Mouse (Mus musculus) spleen, adult 2 months (tissue): ENCODE data around the gene March1. TPM values are rescaled to one million over a fixed set of nuclear protein-coding genes. Genes with fewer than 3 reads are reported as not detected.

Source experiments
- DNase-seq, 2 experiments: peaks; one replicate each; pipeline versions ENCODE4 v3.0.0 to v3.0.0-alpha.2; 2012 to 2021; ENCODE audit warnings: low spot score in 2 of 2, low read depth in 1 of 2
- H3K27ac ChIP-seq: fragments of 200-500 bp; 2 replicates; pipeline ENCODE4 v1.5.1; 2012; ENCODE audit warnings: low read length, inconsistent platforms; ENCODE audit not compliant: insufficient read depth
- H3K27me3 ChIP-seq: fragments of 200-500 bp; 2 replicates; pipeline ENCODE4 v1.6.1; 2012; ENCODE audit warnings: mild to moderate bottlenecking, moderate library complexity, low read length, inconsistent platforms; ENCODE audit not compliant: control insufficient read depth, insufficient read depth
- H3K36me3 ChIP-seq: fragments of 200-500 bp; 2 replicates; pipeline ENCODE4 v1.6.1; 2012; ENCODE audit warnings: mild to moderate bottlenecking, low read length, inconsistent platforms; ENCODE audit not compliant: control insufficient read depth, insufficient read depth
- H3K4me1 ChIP-seq: fragments of 200-500 bp; 2 replicates; pipeline ENCODE4 v1.6.1; 2011; ENCODE audit warnings: inconsistent platforms; ENCODE audit not compliant: control insufficient read depth, insufficient read depth, insufficient read length
- H3K4me3 ChIP-seq: fragments of 200-500 bp; 2 replicates; pipeline ENCODE4 v1.5.1; 2011; ENCODE audit warnings: mild to moderate bottlenecking, inconsistent platforms; ENCODE audit not compliant: insufficient read depth, insufficient read length; ENCODE audit errors: extremely low read depth
- CTCF ChIP-seq: fragments of 200-500 bp; IDR thresholded peaks from 2 replicates; pipeline ENCODE4 v1.5.1; 2011; ENCODE audit warnings: mild to moderate bottlenecking, inconsistent platforms; ENCODE audit not compliant: insufficient read depth, insufficient read length, insufficient replicate concordance; ENCODE audit errors: extremely low read depth
- POLR2A ChIP-seq: fragments of 200-500 bp; IDR thresholded peaks from 2 replicates; pipeline ENCODE4 v1.6.1; 2011; ENCODE audit warnings: low read depth, low read length, inconsistent platforms
- WGBS: fragments of 180-500 bp; shearing (Covaris S2); methylation state at CpG from one replicate; pipeline ENCODE4 v1.1.7; 2018; 5-methylcytosine and 5-hydroxymethylcytosine counted together
- polyA plus RNA-seq: library from polyadenylated mRNA; depleted of rRNA; stranded (reverse); fragments of >200 nt; gene quantifications from 2 replicates; pipeline ENCODE4 v1.2.3, GENCODE M21; 2012

March1 gene
- polyA plus RNA-seq, 1 experiment: 12.7 TPM

GRCm38 (mm10) chr8:66386008-66386407 lies 768.3 kb downstream of the March1 start:
- H3K27ac ChIP-seq: peak overlapping the region; percentile 61; the same call in 1 of the 2 replicates
- peaks cover 1% of the 10 kb centered on the region; the same call in 1 of the 2 replicates for H3K36me3 ChIP-seq
- peak overlapping the region; percentile 66 for H3K4me3 ChIP-seq
- DNase-seq: peak; percentile 34 to 38
- TF ChIP-seq POLR2A: peak; percentile 19; the same call in 1 of the 2 replicates
- no peak for TF ChIP-seq CTCF
- H3K27me3 ChIP-seq: no peaks in the 10 kb centered on the region
- H3K4me1 ChIP-seq: peaks cover 2% of the 10 kb centered on the region; the same call in 1 of the 2 replicates

GRCm38 (mm10) chr8:66388693-66389092 lies 771.0 kb downstream of the March1 start:
- 37% methylated on average over 2 of the region's 2 CpGs for WGBS
- Histone ChIP-seq H3K27me3 (no peaks in the 10 kb centered on the region), H3K36me3 (peaks cover 1% of the 10 kb centered on the region; the same call in 1 of the 2 replicates), H3K4me1 (peaks cover 2% of the 10 kb centered on the region; the same call in 1 of the 2 replicates), H3K27ac (peak overlapping the region; percentile 16; the same call in 1 of the 2 replicates), H3K4me3 (peak overlapping the region; percentile 66)
- TF ChIP-seq CTCF: no peak
- TF ChIP-seq POLR2A: no peak
- DNase-seq: peak in 1 of 2 experiments; percentile 18

GRCm38 (mm10) chr8:66391554-66391953 lies 773.9 kb downstream of the March1 start:
- peak overlapping the region; percentile 50; the same call in 1 of the 2 replicates for H3K27ac ChIP-seq
- no peak for DNase-seq
- WGBS: 52% methylated on average over 5 of the region's 5 CpGs
- TF ChIP-seq CTCF: no peak
- TF ChIP-seq POLR2A: no peak
- H3K4me1 ChIP-seq: peaks cover 4% of the 10 kb centered on the region
- no peaks in the 10 kb centered on the region for H3K27me3 ChIP-seq
- H3K4me3 ChIP-seq: no peak overlapping the region
- peaks cover 4% of the 10 kb centered on the region; the same call in 1 of the 2 replicates for H3K36me3 ChIP-seq

- TF ChIP-seq CTCF (no peak), POLR2A (no peak)
- no peaks in the 10 kb centered on the region for H3K27me3 ChIP-seq
- H3K36me3 ChIP-seq: peaks cover 5% of the 10 kb centered on the region
- no peak overlapping the region for H3K27ac ChIP-seq
- peak in 1 of 2 experiments; percentile 33 for DNase-seq
- no peak overlapping the region; the same call in 1 of the 2 replicates for H3K4me3 ChIP-seq
- H3K4me1 ChIP-seq: peaks cover 8% of the 10 kb centered on the region
Observed at GRCm38 (mm10) chr8:66392900-66393299, 775.2 kb downstream of the March1 start.

- Histone ChIP-seq H3K27ac (no peak overlapping the region), H3K36me3 (peaks cover 5% of the 10 kb centered on the region), H3K27me3 (no peaks in the 10 kb centered on the region), H3K4me3 (no peak overlapping the region), H3K4me1 (peaks cover 8% of the 10 kb centered on the region)
- 76% methylated on average over 3 of the region's 3 CpGs for WGBS
- DNase-seq: no peak
- TF ChIP-seq POLR2A: no peak
- TF ChIP-seq CTCF: no peak
Observed at GRCm38 (mm10) chr8:66394148-66394547, 776.4 kb downstream of the March1 start.

- TF ChIP-seq POLR2A (no peak), CTCF (no peak)
- H3K4me3 ChIP-seq: no peak overlapping the region
- DNase-seq: no peak
- no peaks in the 10 kb centered on the region for H3K27me3 ChIP-seq
- H3K36me3 ChIP-seq: peaks cover 10% of the 10 kb centered on the region
- H3K27ac ChIP-seq: no peak overlapping the region
- H3K4me1 ChIP-seq: peaks cover 6% of the 10 kb centered on the region
Observed at GRCm38 (mm10) chr8:66397811-66398210, 780.1 kb downstream of the March1 start.

GRCm38 (mm10) chr8:66400050-66400449 lies 782.4 kb downstream of the March1 start:
- 57% methylated on average over 1 of the region's 1 CpGs for WGBS
- DNase-seq: no peak
- Histone ChIP-seq H3K27me3 (no peaks in the 10 kb centered on the region), H3K36me3 (peaks cover 8% of the 10 kb centered on the region), H3K4me1 (peaks cover 7% of the 10 kb centered on the region), H3K27ac (no peak overlapping the region), H3K4me3 (no peak overlapping the region)
- TF ChIP-seq POLR2A: no peak
- no peak for TF ChIP-seq CTCF
